Mouse (Mus musculus) spleen, adult 18-20 months (tissue): ENCODE results near the gene Stoml2.
"Not testable (repeated sequence)": the region's sequence is repeated elsewhere in the genome, so short reads cannot be mapped to it uniquely, and the experiment has no call there.

Experiments
- DNase-seq, 2 experiments: peaks; one replicate each; pipeline ENCODE4 v3.0.0; 2022; ENCODE audit warnings: mixed read lengths in 2 of 2

Gene Stoml2

GRCm38 (mm10) chr4:43001272-43001671, 30.2 kb downstream of the Stoml2 start:
- no peak for DNase-seq

- peak; percentile 95 to 98 for DNase-seq
These were observed 31.1 kb downstream of the Stoml2 start, which contains the start of gene Vcp for GRCm38 (mm10) chr4:43000141-43000986. Gene Vcp (minus strand): TSS chr4:43000507.

- DNase-seq, result peak; percentile 65 to 76
These were observed 31.9 kb downstream of the Stoml2 start for GRCm38 (mm10) chr4:42999451-43000140.

- DNase-seq, result no peak
These were observed 33.5 kb downstream of the Stoml2 start for GRCm38 (mm10) chr4:42998022-42998421.

- DNase-seq, result no peak
These were observed 43.2 kb downstream of the Stoml2 start for GRCm38 (mm10) chr4:42988296-42988695.

GRCm38 (mm10) chr4:42980467-42980866, 51.0 kb downstream of the Stoml2 start:
- not testable (repeated sequence) for DNase-seq

- no peak for DNase-seq
These were observed 53.4 kb downstream of the Stoml2 start for GRCm38 (mm10) chr4:42978062-42978461.
